In the genomic region with DNA sequence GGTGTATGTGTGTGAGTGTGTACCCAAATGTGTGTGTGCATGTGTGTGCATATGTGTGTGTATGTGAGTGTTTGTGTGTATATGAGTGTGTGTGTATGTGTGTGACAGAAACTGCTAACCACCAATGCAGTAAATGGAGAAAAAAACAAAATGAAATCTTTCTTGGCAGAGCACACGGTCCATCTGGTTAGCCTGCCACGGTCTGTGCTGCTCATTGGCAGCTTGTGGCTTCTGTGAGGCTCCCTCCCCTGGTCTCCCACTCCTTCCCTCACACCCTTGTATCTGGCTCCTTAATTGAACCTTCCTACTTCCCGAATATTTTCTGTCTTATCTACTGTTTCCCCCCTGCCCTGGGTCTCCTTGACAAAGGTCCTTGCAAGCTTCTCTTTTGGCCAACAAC, we compare ENCODE assay signal across 10 mouse cellular contexts. TPM values are rescaled to one million over a fixed set of nuclear protein-coding genes. Genes with fewer than 3 reads are reported as not detected.
DNase-seq lines count a peak whose midpoint lies in the region; ATAC-seq lines count a peak whose summit lies in the region.
"Had no signal": no experiment of that assay in that cellular context is flagged by ENCODE, and none has a peak within 500 bp of the region (broad histone marks: within the 10 kb centered on the region; RNA-seq: fewer than 3 reads in every experiment).

No protein-coding gene starts in this region.

- 19% methylated on average over 3 of the region's 3 CpGs for WGBS in heart, embryonic 12.5 days
- WGBS in forebrain, embryonic 16.5 days = 47% methylated on average over 3 of the region's 3 CpGs

- H3K4me2 ChIP-seq in heart, embryonic 12.5 days = no peak overlapping the region
- H3K4me2 ChIP-seq in forebrain, embryonic 16.5 days (ENCODE audit: low read length) = no peak overlapping the region

- ATAC-seq in heart, embryonic 12.5 days (ENCODE audit: insufficient number of reproducible peaks, low FRiP score) = no peak
- ATAC-seq in forebrain, embryonic 16.5 days = peak; percentile 90

- H3K9me3 ChIP-seq in heart, embryonic 12.5 days (replicated peaks) = no peaks in the 10 kb centered on the region
- no peaks in the 10 kb centered on the region for H3K9me3 ChIP-seq in forebrain, embryonic 16.5 days (ENCODE audit: control insufficient read depth, low read length)

- DNase-seq in heart, postnatal 4 days = no peak
- peak; percentile 9 to 39 for DNase-seq in layer of hippocampus, adult 18-20 months (ENCODE audit: low spot score in 2 of 2)
- no peak for DNase-seq in layer of hippocampus, postnatal 36 days
- DNase-seq in cerebellum, adult 11-12 months = peak; percentile 72
- no peak for DNase-seq in kidney, postnatal 4 days
- DNase-seq: kidney, adult 8-10 months; lung, postnatal 4 days; thymus, adult 2 months had no signal

- H3K9ac ChIP-seq in heart, embryonic 12.5 days = no peak overlapping the region
- no peak overlapping the region for H3K9ac ChIP-seq in forebrain, embryonic 16.5 days (replicated peaks; ENCODE audit: low read depth, low read length)

- H3K4me1 ChIP-seq in heart, embryonic 12.5 days (replicated peaks) = peaks cover 22% of the 10 kb centered on the region
- H3K4me1 ChIP-seq in forebrain, embryonic 16.5 days (replicated peaks; ENCODE audit: control insufficient read depth, insufficient read depth, low read length) = no peaks in the 10 kb centered on the region

- H3K27me3 ChIP-seq in heart, embryonic 12.5 days (replicated peaks) = no peaks in the 10 kb centered on the region
- no peaks in the 10 kb centered on the region for H3K27me3 ChIP-seq in forebrain, embryonic 16.5 days (replicated peaks; ENCODE audit: control insufficient read depth, insufficient read depth, low read length)

- H3K36me3 ChIP-seq in heart, embryonic 12.5 days = peaks cover 70% of the 10 kb centered on the region
- no peaks in the 10 kb centered on the region for H3K36me3 ChIP-seq in forebrain, embryonic 16.5 days (ENCODE audit: control insufficient read depth, insufficient read depth)

- peak overlapping the region; percentile 29; the same call in 1 of the 2 replicates for H3K27ac ChIP-seq in heart, embryonic 12.5 days (ENCODE audit: poor library complexity, severe bottlenecking)
- H3K27ac ChIP-seq in forebrain, embryonic 16.5 days (ENCODE audit: low read length) = no peak overlapping the region

- no peak overlapping the region for H3K4me3 ChIP-seq in heart, embryonic 12.5 days
- H3K4me3 ChIP-seq in forebrain, embryonic 16.5 days (replicated peaks; ENCODE audit: low read length) = no peak overlapping the region

RNA-seq across cellular contexts. Expression of a gene that starts 53.5 kb away (rescaled TPM):
- polyA plus RNA-seq in heart, embryonic 12.5 days (2016; fragmentation: Nextera tagmentation; extraction: Ambion mirVana) = 570 and 652 TPM in 2 replicates
- 1,000 to 10,000 TPM; 2,325 to 2,346 TPM for total RNA-seq in heart, postnatal 4 days (2021)
- total RNA-seq in layer of hippocampus, adult 18-20 months (2021) = 1 to 10 TPM; 1.1 to 2.0 TPM
- total RNA-seq in layer of hippocampus, postnatal 36 days (2021) = under 1 TPM; 0.61 to 0.85 TPM
- 0.22 and 0.40 TPM in 2 replicates for polyA plus RNA-seq in forebrain, embryonic 16.5 days (2015; fragmentation: Nextera tagmentation; extraction: Ambion mirVana)

Comparison
In these comparisons a context has a peak if more than half of its experiments do, and no peak if none do; other contexts are left out.
1. DNase-seq: peak in layer of hippocampus, adult 18-20 months (2 of 2) and cerebellum, adult 11-12 months (single experiment); none in heart, postnatal 4 days (single experiment), layer of hippocampus, postnatal 36 days (0 of 2) and kidney, postnatal 4 days (0 of 2).
2. RNA of a gene that starts 53.5 kb away (total RNA-seq): 2,325 to 2,346 TPM in heart, postnatal 4 days; 1.1 to 2.0 TPM in layer of hippocampus, adult 18-20 months and 0.61 to 0.85 TPM in layer of hippocampus, postnatal 36 days; every median in the first group is over 100 times any median in the second.